ENCODE assay signal across 7 mouse cellular contexts in genomic region chr4:48584421-48585240, GRCm38 (mm10). TPM values are rescaled to one million over a fixed set of nuclear protein-coding genes. Genes with fewer than 3 reads are reported as not detected.
DNase-seq lines count a peak whose midpoint lies in the region; ATAC-seq and TF ChIP-seq lines count a peak whose summit lies in the region.

Tmeff1 (plus strand) TSS chr4:48585174.

- no peaks in the 10 kb centered on the region for H3K4me1 ChIP-seq in ES-Bruce4 (ENCODE audit: control insufficient read depth, insufficient read depth, low read length)
- H3K4me1 ChIP-seq in forebrain, embryonic 11.5 days (replicated peaks; ENCODE audit: control insufficient read depth, insufficient read depth, low read length), result peaks cover 10% of the 10 kb centered on the region; the same call in 1 of the 2 replicates
- H3K4me1 ChIP-seq in hindbrain, embryonic 16.5 days (ENCODE audit: control insufficient read depth, insufficient read depth, low read depth, low read length), result peaks cover 8% of the 10 kb centered on the region; the same call in 1 of the 2 replicates
- H3K4me1 ChIP-seq in limb, embryonic 11.5 days (ENCODE audit: control insufficient read depth, insufficient read depth, low read length), result no peaks in the 10 kb centered on the region; the same call in 1 of the 2 replicates
- peaks cover 48% of the 10 kb centered on the region for H3K4me1 ChIP-seq in midbrain, embryonic 15.5 days

- in situ Hi-C loops in Patski (cut with MboI; ENCODE audit: low pct_unique_long_range_greater_than_20kb), result no loop called here

- H3K27me3 ChIP-seq in ES-Bruce4 (ENCODE audit: control insufficient read depth, insufficient read depth, low read length, poor library complexity, severe bottlenecking) (no peaks in the 10 kb centered on the region), Patski (no peaks in the 10 kb centered on the region)
- no peaks in the 10 kb centered on the region for H3K27me3 ChIP-seq in forebrain, embryonic 11.5 days (ENCODE audit: control insufficient read depth, insufficient read depth, low read length)
- no peaks in the 10 kb centered on the region for H3K27me3 ChIP-seq in hindbrain, embryonic 16.5 days (replicated peaks; ENCODE audit: control insufficient read depth, insufficient read depth, low read length)
- no peaks in the 10 kb centered on the region for H3K27me3 ChIP-seq in limb, embryonic 11.5 days (ENCODE audit: control insufficient read depth, insufficient read depth, low read length)
- H3K27me3 ChIP-seq in midbrain, embryonic 15.5 days (replicated peaks), result no peaks in the 10 kb centered on the region

- 0 out of 2 replicates have a peak, but pooled peaks have one; percentile 7 for TF ChIP-seq EP300 in ES-Bruce4 (IDR thresholded peaks at IDR 0.05; ENCODE audit: insufficient read depth, low read depth, low read length)

- no peak for TF ChIP-seq POLR2A in ES-Bruce4 (IDR thresholded peaks at IDR 0.05; ENCODE audit: insufficient read depth, low read length)

- peak; percentile 10 for ATAC-seq in Patski
- ATAC-seq in forebrain, embryonic 11.5 days (replicated peaks; ENCODE audit: low FRiP score), result peak; percentile 79
- peak; percentile 88 for ATAC-seq in hindbrain, embryonic 16.5 days
- peak; percentile 74 for ATAC-seq in limb, embryonic 11.5 days (ENCODE audit: insufficient number of reproducible peaks, low FRiP score, low TSS enrichment, low read depth)
- ATAC-seq in midbrain, embryonic 15.5 days (replicated peaks), result peak; percentile 86

- peaks cover 6% of the 10 kb centered on the region; the same call in 1 of the 2 replicates for H3K36me3 ChIP-seq in ES-Bruce4 (ENCODE audit: control insufficient read depth, insufficient read depth, low read length, poor library complexity, severe bottlenecking)
- peaks cover 2% of the 10 kb centered on the region; the same call in 1 of the 2 replicates for H3K36me3 ChIP-seq in forebrain, embryonic 11.5 days (ENCODE audit: control insufficient read depth, insufficient read depth, low read length)
- peaks cover 3% of the 10 kb centered on the region; the same call in 1 of the 2 replicates for H3K36me3 ChIP-seq in hindbrain, embryonic 16.5 days (ENCODE audit: control insufficient read depth, insufficient read depth, low read length)
- H3K36me3 ChIP-seq in limb, embryonic 11.5 days (ENCODE audit: control insufficient read depth, insufficient read depth, low read length), result no peaks in the 10 kb centered on the region
- no peaks in the 10 kb centered on the region for H3K36me3 ChIP-seq in midbrain, embryonic 15.5 days (replicated peaks)

- H3K4me2 ChIP-seq in forebrain, embryonic 11.5 days (ENCODE audit: low read depth, low read length, severe bottlenecking), result peak within 1 kb of the TSS; percentile 78
- peak within 1 kb of the TSS; percentile 90 for H3K4me2 ChIP-seq in hindbrain, embryonic 16.5 days (ENCODE audit: low read length)
- peak within 1 kb of the TSS; percentile 52 for H3K4me2 ChIP-seq in limb, embryonic 11.5 days (ENCODE audit: low read depth, severe bottlenecking)
- peak within 1 kb of the TSS; percentile 88 for H3K4me2 ChIP-seq in midbrain, embryonic 15.5 days

- H3K9me3 ChIP-seq in ES-Bruce4 (replicated peaks; ENCODE audit: control insufficient read depth, insufficient read depth, low read length, poor library complexity, severe bottlenecking), result no peaks in the 10 kb centered on the region
- H3K9me3 ChIP-seq in forebrain, embryonic 11.5 days (ENCODE audit: control insufficient read depth, low read length), result peaks cover 4% of the 10 kb centered on the region; the same call in 1 of the 2 replicates
- no peaks in the 10 kb centered on the region; the same call in 1 of the 2 replicates for H3K9me3 ChIP-seq in hindbrain, embryonic 16.5 days (ENCODE audit: control insufficient read depth, low read length)
- no peaks in the 10 kb centered on the region for H3K9me3 ChIP-seq in limb, embryonic 11.5 days (ENCODE audit: control insufficient read depth, low read length)
- no peaks in the 10 kb centered on the region for H3K9me3 ChIP-seq in midbrain, embryonic 15.5 days

- WGBS in forebrain, embryonic 11.5 days, result under 1% methylated on average over 55 of the region's 64 CpGs
- under 1% methylated on average over 32 of the region's 64 CpGs for WGBS in hindbrain, embryonic 16.5 days
- WGBS in limb, embryonic 11.5 days, result under 1% methylated on average over 48 of the region's 64 CpGs
- under 1% methylated on average over 53 of the region's 64 CpGs for WGBS in midbrain, embryonic 15.5 days

- POLR2A ChIA-PET in Patski (lab: Charles Lee), result no interaction called here

- TF ChIP-seq CTCF in ES-Bruce4 (IDR thresholded peaks at IDR 0.05; ENCODE audit: low read depth, low read length), result no peak
- TF ChIP-seq CTCF in Patski (IDR thresholded peaks at IDR 0.05), result no peak

- DNase-seq in Patski (ENCODE audit: low read depth, low spot score), result no peak
- DNase-seq in forebrain, embryonic 11.5 days (ENCODE audit: low spot score), result peak; percentile 86
- DNase-seq in limb, embryonic 11.5 days (ENCODE audit: low spot score), result peak; percentile 83
- peak; percentile 50 for DNase-seq in yolk sac, embryonic 10.5 days (ENCODE audit: low spot score)

- peak within 1 kb of the TSS; percentile 37 for H3K27ac ChIP-seq in ES-Bruce4 (ENCODE audit: insufficient read depth, low read length)
- peak within 1 kb of the TSS; percentile 93 for H3K27ac ChIP-seq in forebrain, embryonic 11.5 days (ENCODE audit: low read depth, low read length)
- peak within 1 kb of the TSS; percentile 93 for H3K27ac ChIP-seq in hindbrain, embryonic 16.5 days (ENCODE audit: low read depth, low read length)
- H3K27ac ChIP-seq in limb, embryonic 11.5 days (replicated peaks; ENCODE audit: low read depth, low read length), result peak within 1 kb of the TSS; percentile 97
- peak within 1 kb of the TSS; percentile 94 for H3K27ac ChIP-seq in midbrain, embryonic 15.5 days

- peak within 1 kb of the TSS; percentile 92 for H3K9ac ChIP-seq in ES-Bruce4 (ENCODE audit: low read depth, poor library complexity, severe bottlenecking)
- peak within 1 kb of the TSS; percentile 97 for H3K9ac ChIP-seq in forebrain, embryonic 11.5 days (ENCODE audit: low read length)
- H3K9ac ChIP-seq in hindbrain, embryonic 16.5 days (ENCODE audit: low read depth, low read length), result peak within 1 kb of the TSS; percentile 88
- H3K9ac ChIP-seq in limb, embryonic 11.5 days (ENCODE audit: low read length), result peak within 1 kb of the TSS; percentile 97
- peak within 1 kb of the TSS; percentile 89 for H3K9ac ChIP-seq in midbrain, embryonic 15.5 days

- H3K4me3 ChIP-seq in ES-Bruce4 (ENCODE audit: low read depth, low read length), result peak within 1 kb of the TSS; percentile 89
- H3K4me3 ChIP-seq in forebrain, embryonic 11.5 days (ENCODE audit: low read depth, low read length), result peak within 1 kb of the TSS; percentile 92
- peak within 1 kb of the TSS; percentile 93 for H3K4me3 ChIP-seq in hindbrain, embryonic 16.5 days (ENCODE audit: low read length)
- H3K4me3 ChIP-seq in limb, embryonic 11.5 days (ENCODE audit: low read depth, low read length), result peak within 1 kb of the TSS; percentile 95
- H3K4me3 ChIP-seq in midbrain, embryonic 15.5 days, result peak within 1 kb of the TSS; percentile 83

- CTCF ChIA-PET in Patski (lab: Charles Lee), result interaction anchor here (1.4 kb wide), 1 partner anchor 21 kb away, joined by 3 read pairs; no protein-coding TSS in a partner anchor

RNA-seq across cellular contexts. Expression of gene Tmeff1, which starts in this region (rescaled TPM):
- 158 and 167 TPM in 2 replicates for polyA plus RNA-seq in ES-Bruce4 (2011; ENCODE audit: insufficient read depth, insufficient read length, low read depth, missing spikeins)
- polyA plus RNA-seq in Patski (2021), result 10.6 TPM
- 124 and 138 TPM in 2 replicates for polyA plus RNA-seq in forebrain, embryonic 11.5 days (2014; fragmentation: Nextera tagmentation; extraction: Ambion mirVana)
- polyA plus RNA-seq in hindbrain, embryonic 16.5 days (2015; fragmentation: Nextera tagmentation; extraction: Ambion mirVana), result 72.2 and 182 TPM in 2 replicates
- 128 TPM in 2 replicates for polyA plus RNA-seq in limb, embryonic 11.5 days (2014; fragmentation: Nextera tagmentation; extraction: Ambion mirVana)
- 293 and 312 TPM in 2 replicates for polyA plus RNA-seq in midbrain, embryonic 15.5 days (2015; fragmentation: Nextera tagmentation; extraction: Ambion mirVana)

Comparison
In these comparisons a context has a peak if more than half of its experiments do, and no peak if none do; other contexts are left out.
1. H3K27ac ChIP-seq: peak in every context shown above with its lines; median percentile 97 in limb, embryonic 11.5 days; 94 in midbrain, embryonic 15.5 days; 93 in forebrain, embryonic 11.5 days; 93 in hindbrain, embryonic 16.5 days; 37 in ES-Bruce4.
2. ATAC-seq: peak in every context shown above with its lines; median percentile 88 in hindbrain, embryonic 16.5 days; 86 in midbrain, embryonic 15.5 days; 79 in forebrain, embryonic 11.5 days; 74 in limb, embryonic 11.5 days; 10 in Patski.